Mouse (Mus musculus) forebrain, embryonic 13.5 days (tissue): ENCODE results near the gene Fam240a. TPM values are rescaled to one million over a fixed set of nuclear protein-coding genes. Genes with fewer than 3 reads are reported as not detected.

ENCODE experiments used
- ATAC-seq: fragments of 200-750 bp; cut with Nextera tagmentation; 2 replicates; pipeline ENCODE4 v1.8.0; 2017
- H3K27ac ChIP-seq: fragments of 300-500 bp; sonication (generic); 2 replicates; pipeline ENCODE4 v1.5.1; 2015; ENCODE audit warnings: inconsistent platforms, mild to moderate bottlenecking, moderate library complexity
- H3K27me3 ChIP-seq: fragments of 300-500 bp; sonication (generic); 2 replicates; pipeline ENCODE4 v1.6.1; 2015; ENCODE audit warnings: mild to moderate bottlenecking, inconsistent platforms
- H3K36me3 ChIP-seq: fragments of 300-500 bp; sonication (generic); 2 replicates; pipeline ENCODE4 v1.6.1; 2015; ENCODE audit warnings: mild to moderate bottlenecking, inconsistent platforms; ENCODE audit not compliant: poor library complexity, severe bottlenecking
- H3K4me1 ChIP-seq: fragments of 300-500 bp; sonication (generic); 2 replicates; pipeline ENCODE4 v1.6.1; 2015; ENCODE audit warnings: inconsistent platforms
- H3K4me2 ChIP-seq: fragments of 300-500 bp; sonication (generic); 2 replicates; pipeline ENCODE4 v1.6.1; 2015; ENCODE audit warnings: inconsistent platforms, mild to moderate bottlenecking, moderate library complexity
- H3K4me3 ChIP-seq: fragments of 300-500 bp; sonication (generic); 2 replicates; pipeline ENCODE4 v1.5.1; 2015; ENCODE audit warnings: mild to moderate bottlenecking, inconsistent platforms
- H3K9ac ChIP-seq: fragments of 300-500 bp; sonication (generic); 2 replicates; pipeline ENCODE4 v1.6.1; 2015; ENCODE audit warnings: mild to moderate bottlenecking, inconsistent platforms
- H3K9me3 ChIP-seq: fragments of 300-500 bp; sonication (generic); replicated peaks from 2 replicates; pipeline ENCODE4 v1.6.1; 2016; ENCODE audit warnings: inconsistent platforms
- WGBS: fragments of 180-500 bp; shearing (Covaris S2); methylation state at CpG from one replicate; pipeline ENCODE4 v1.1.7; 2015; 5-methylcytosine and 5-hydroxymethylcytosine counted together
- polyA plus RNA-seq: library from polyadenylated mRNA; unstranded; fragments of >200 nt; fragmentation: Nextera tagmentation; extraction: Ambion mirVana; gene quantifications from 2 replicates; pipeline ENCODE4 v1.2.1, GENCODE M21; 2015

The Fam240a gene
- polyA plus RNA-seq, 1 experiment from 2014 or later = not detected

DNA sequence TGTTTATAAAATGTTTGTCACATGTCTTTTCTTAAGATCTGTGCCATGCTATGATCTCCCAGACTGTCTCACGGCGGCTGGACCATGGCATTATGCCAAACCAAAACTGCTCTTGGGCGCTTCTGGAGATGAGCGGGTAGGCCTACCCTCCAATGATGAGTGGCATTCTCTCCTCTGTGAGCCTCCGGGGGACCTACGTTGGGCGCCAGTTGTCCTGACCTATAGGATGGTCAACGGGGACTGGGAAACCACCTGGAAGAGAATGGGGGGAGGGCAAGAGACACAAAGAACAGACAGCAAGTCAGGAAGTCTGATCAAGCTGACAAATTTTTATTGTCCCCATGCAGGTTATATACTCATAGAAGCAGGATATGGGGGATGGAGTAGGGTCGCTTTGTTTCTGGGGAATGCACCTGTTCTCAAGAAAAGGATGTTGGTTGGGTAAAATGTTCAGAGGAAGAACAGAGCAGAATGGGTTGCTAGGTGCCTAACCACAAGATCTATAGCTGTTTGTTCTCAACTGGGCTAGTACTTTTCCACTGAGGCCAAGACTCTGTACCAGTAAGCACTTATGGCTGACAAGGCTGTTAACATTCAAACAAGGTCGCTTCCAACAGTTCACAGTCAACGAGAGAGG is 9.3 kb downstream of the Fam240a start:
- no peak overlapping the region for H3K4me2 ChIP-seq
- no peak overlapping the region for H3K9ac ChIP-seq
- H3K27ac ChIP-seq = no peak overlapping the region
- H3K36me3 ChIP-seq = no peaks in the 10 kb centered on the region
- H3K4me1 ChIP-seq = no peaks in the 10 kb centered on the region
- H3K9me3 ChIP-seq = no peaks in the 10 kb centered on the region
- no peak for ATAC-seq
- no peaks in the 10 kb centered on the region; the same call in 1 of the 2 replicates for H3K27me3 ChIP-seq
- WGBS = 94% methylated on average over 11 of the region's 11 CpGs
- no peak overlapping the region for H3K4me3 ChIP-seq

DNA sequence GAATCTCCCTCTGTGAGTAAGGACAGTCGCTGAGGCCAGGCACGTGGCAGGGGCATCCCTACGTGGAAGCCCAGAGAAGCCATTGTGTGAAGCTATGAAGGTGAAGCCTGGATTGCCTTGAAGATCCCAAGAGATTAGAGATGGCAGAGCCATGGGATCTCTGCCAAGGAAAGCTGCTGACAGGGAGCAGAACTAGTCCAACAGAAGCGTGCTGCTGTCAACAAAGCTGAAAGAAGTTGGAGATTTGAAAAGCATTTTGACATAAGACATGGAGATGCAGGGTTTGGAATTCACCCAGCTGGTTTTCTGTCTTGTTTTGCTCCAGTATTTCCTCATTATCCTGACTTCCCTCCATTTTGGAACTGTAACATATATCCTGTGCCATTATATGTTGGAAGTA is 14.4 kb downstream of the Fam240a start:
- H3K4me2 ChIP-seq = no peak overlapping the region
- H3K4me3 ChIP-seq = no peak overlapping the region
- H3K9me3 ChIP-seq = no peaks in the 10 kb centered on the region
- H3K9ac ChIP-seq = no peak overlapping the region
- WGBS = 84% methylated on average over 4 of the region's 4 CpGs
- no peaks in the 10 kb centered on the region; the same call in 1 of the 2 replicates for H3K27me3 ChIP-seq
- H3K4me1 ChIP-seq = no peaks in the 10 kb centered on the region
- no peak overlapping the region for H3K27ac ChIP-seq
- no peak for ATAC-seq
- H3K36me3 ChIP-seq = no peaks in the 10 kb centered on the region

DNA sequence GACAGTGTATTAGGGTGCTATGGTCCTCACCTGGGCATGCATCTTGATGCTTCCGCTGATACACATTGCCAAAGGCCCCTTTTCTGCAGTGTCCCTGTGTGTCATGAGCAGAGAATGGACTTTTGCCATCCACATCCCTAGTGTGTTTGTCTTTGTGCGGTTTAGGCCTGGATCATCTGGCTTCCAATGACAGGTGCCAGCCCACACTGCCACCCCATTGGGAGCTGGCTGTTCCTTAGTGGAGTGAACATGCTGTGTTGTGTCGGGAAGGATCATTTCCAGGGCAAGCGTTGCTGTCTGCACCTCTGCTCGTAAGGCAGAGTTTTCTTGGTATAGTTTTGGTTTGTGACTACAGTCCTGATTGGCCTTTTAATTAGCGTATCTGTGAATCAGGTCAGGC is 15.5 kb downstream of the Fam240a start:
- no peak overlapping the region for H3K4me2 ChIP-seq
- 81% methylated on average over 6 of the region's 6 CpGs for WGBS

DNA sequence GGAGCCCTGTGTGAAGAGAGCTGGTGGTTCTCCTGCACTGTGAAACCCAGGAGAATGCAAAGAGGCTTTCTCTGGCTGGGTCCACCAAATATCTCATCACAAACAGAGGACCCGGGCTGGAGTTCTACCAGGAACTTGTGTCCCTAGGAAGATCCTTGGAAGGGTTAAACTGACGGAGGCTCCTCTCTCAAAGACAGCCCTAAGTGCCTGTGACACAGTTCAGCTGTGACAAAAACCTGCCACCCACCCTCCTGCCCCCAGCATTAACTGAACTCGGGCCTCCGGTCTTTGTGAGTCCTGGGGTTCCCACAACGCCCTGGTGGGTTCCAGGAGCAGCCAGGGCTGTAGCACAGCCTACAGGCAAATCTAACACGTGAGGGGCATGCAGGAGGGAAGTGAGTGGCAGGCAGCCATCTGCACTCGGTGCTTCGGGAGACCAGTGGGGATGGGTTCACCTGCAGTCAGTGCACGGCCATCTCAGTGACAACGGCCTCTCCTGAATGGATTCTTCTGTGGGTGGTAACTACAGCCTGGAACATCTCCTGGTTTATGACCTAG is 17.1 kb downstream of the Fam240a start:
- H3K4me3 ChIP-seq = no peak overlapping the region
- WGBS = 60% methylated on average over 10 of the region's 10 CpGs
- no peaks in the 10 kb centered on the region for H3K36me3 ChIP-seq
- H3K4me1 ChIP-seq = peaks cover 11% of the 10 kb centered on the region; the same call in 1 of the 2 replicates
- H3K27me3 ChIP-seq = no peaks in the 10 kb centered on the region
- H3K9ac ChIP-seq = no peak overlapping the region
- no peak overlapping the region for H3K4me2 ChIP-seq
- no peak for ATAC-seq
- H3K27ac ChIP-seq = no peak overlapping the region
- no peaks in the 10 kb centered on the region for H3K9me3 ChIP-seq

More for the DNA sequence above, 15.5 kb downstream of the Fam240a start:
- no peaks in the 10 kb centered on the region for H3K9me3 ChIP-seq
- H3K4me3 ChIP-seq = no peak overlapping the region
- no peak for ATAC-seq
- no peaks in the 10 kb centered on the region; the same call in 1 of the 2 replicates for H3K27me3 ChIP-seq
- no peak overlapping the region for H3K27ac ChIP-seq
- no peaks in the 10 kb centered on the region for H3K36me3 ChIP-seq
- peaks cover 6% of the 10 kb centered on the region; the same call in 1 of the 2 replicates for H3K4me1 ChIP-seq
- no peak overlapping the region for H3K9ac ChIP-seq

DNA sequence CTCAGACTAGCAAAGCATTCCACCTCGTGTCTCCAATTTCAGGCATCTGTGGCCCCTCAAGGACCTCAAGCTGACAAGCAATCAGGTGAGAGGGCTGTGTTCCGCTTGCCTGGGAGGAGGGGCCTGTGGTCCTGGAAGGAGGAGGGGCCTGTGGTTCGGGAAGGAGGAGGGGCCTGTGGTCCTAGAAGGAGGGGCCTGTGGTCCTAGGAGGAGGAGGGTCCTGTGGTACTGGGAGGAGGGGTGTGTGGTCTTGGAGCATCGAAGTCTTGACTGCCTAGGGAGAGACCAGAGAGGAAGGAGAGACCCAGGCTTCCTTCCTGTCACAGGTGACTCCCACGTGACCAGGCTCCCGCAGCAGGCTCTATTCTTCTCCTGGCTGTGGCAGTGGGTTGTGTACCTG is 20.1 kb downstream of the Fam240a start:
- ATAC-seq = peak; percentile 59
- H3K27ac ChIP-seq = no peak overlapping the region
- peak overlapping the region; percentile 14; the same call in 1 of the 2 replicates for H3K4me3 ChIP-seq
- no peaks in the 10 kb centered on the region for H3K36me3 ChIP-seq
- no peaks in the 10 kb centered on the region for H3K9me3 ChIP-seq
- H3K4me1 ChIP-seq = peaks cover 11% of the 10 kb centered on the region; the same call in 1 of the 2 replicates
- peak overlapping the region; percentile 44 for H3K4me2 ChIP-seq
- no peak overlapping the region for H3K9ac ChIP-seq
- no peaks in the 10 kb centered on the region for H3K27me3 ChIP-seq
- WGBS = 4% methylated on average over 6 of the region's 6 CpGs

DNA sequence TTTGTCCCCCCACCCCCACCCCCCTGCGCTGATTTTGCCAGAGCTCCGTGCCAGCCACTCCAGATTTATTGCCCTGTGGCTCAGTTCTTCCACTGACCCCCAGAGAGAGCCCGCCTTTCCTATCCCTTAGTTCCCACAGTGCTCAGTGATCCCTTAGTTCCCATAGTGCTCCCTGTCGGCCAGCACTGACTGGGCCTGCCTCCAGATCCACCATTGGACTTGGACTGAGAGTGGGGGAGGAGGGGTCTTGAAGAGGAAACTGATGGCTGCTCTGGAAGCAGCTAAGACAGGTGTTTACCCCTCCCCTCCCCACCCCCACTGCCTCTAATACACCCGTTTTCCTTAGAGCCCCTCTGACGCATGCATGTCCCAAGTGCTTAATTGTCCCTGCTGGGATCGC is 20.7 kb downstream of the Fam240a start:
- Histone ChIP-seq H3K4me2 (peak overlapping the region; percentile 44), H3K36me3 (no peaks in the 10 kb centered on the region), H3K9me3 (no peaks in the 10 kb centered on the region), H3K27me3 (no peaks in the 10 kb centered on the region), H3K4me1 (peaks cover 11% of the 10 kb centered on the region; the same call in 1 of the 2 replicates), H3K27ac (no peak overlapping the region), H3K4me3 (peak overlapping the region; percentile 14; the same call in 1 of the 2 replicates), H3K9ac (no peak overlapping the region)
- WGBS = 15% methylated on average over 7 of the region's 7 CpGs
- peak; percentile 42; the same call in 1 of the 2 replicates for ATAC-seq

DNA sequence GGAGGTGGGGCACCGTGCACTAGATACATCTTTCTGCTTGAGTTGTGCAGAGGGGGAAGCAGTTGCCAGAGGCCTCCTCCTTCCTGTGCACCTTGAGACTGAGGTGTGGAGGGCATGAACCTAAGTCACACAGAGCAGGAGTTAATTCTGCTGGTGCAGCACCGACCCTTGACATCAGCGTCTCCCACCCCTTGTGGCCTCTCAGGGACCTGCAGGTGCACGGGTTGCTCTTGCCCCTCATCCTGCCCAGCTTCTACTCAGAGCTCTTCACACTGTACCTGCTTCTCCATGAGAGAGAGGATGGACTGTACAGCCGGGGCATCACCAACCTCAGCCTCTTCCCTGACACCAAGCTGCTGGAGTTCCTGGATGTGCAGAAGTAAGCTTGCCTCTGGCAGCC is 21.2 kb downstream of the Fam240a start:
- no peak for ATAC-seq
- Histone ChIP-seq H3K4me3 (no peak overlapping the region), H3K4me1 (peaks cover 11% of the 10 kb centered on the region; the same call in 1 of the 2 replicates), H3K27ac (no peak overlapping the region), H3K4me2 (no peak overlapping the region), H3K9ac (no peak overlapping the region), H3K27me3 (no peaks in the 10 kb centered on the region), H3K36me3 (no peaks in the 10 kb centered on the region), H3K9me3 (no peaks in the 10 kb centered on the region)
- WGBS = 57% methylated on average over 5 of the region's 5 CpGs

DNA sequence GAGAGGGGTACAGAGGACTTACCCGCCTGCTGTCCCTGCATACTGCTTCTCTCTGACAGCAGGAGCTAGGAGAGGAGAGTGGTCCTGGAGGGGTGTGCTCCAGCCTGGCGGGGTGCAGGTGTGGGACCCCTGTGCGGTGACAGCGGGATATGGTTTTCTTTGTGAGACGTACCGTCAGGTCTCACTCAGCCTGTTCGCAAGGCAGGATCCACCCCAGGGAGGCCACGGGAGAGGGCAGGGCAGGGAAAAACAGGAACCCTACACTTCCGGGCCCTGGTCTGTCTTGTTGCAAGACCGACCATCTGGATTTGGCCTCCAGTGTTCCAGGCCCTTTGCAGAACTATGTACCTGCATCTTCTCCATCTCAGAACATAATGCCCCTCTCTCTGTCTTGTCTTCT is 23.2 kb downstream of the Fam240a start:
- Histone ChIP-seq H3K4me1 (peaks cover 11% of the 10 kb centered on the region; the same call in 1 of the 2 replicates), H3K9me3 (no peaks in the 10 kb centered on the region), H3K27me3 (no peaks in the 10 kb centered on the region), H3K4me3 (no peak overlapping the region), H3K4me2 (no peak overlapping the region), H3K9ac (no peak overlapping the region), H3K36me3 (no peaks in the 10 kb centered on the region), H3K27ac (no peak overlapping the region)
- WGBS = 71% methylated on average over 10 of the region's 10 CpGs
- no peak for ATAC-seq

DNA sequence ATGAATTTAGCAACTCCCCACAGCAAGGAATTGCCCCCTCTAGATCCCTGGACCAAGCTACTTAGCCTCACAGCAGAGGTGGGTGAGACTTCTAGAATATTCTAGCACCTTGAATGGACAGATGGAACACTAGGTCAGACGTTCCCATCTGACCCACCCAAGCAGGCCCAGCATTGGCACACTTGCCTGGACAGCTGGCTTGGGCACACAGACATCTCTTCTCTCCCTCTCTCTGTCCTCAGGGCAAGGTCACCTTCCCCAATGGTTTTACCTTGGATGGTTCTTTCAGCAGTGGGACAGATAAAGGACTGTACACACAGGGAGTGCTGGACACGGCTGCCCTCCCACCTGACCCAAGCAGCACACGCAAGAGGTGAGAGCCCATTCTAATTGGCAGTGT is 24.1 kb downstream of the Fam240a start:
- H3K4me3 ChIP-seq = no peak overlapping the region
- H3K9ac ChIP-seq = no peak overlapping the region
- no peaks in the 10 kb centered on the region for H3K9me3 ChIP-seq
- H3K27me3 ChIP-seq = no peaks in the 10 kb centered on the region
- no peak overlapping the region for H3K27ac ChIP-seq
- H3K36me3 ChIP-seq = no peaks in the 10 kb centered on the region
- whole genome bisulfite sequencing = 92% methylated on average over 3 of the region's 3 CpGs
- no peak for ATAC-seq
- H3K4me1 ChIP-seq = peaks cover 11% of the 10 kb centered on the region; the same call in 1 of the 2 replicates
- no peak overlapping the region for H3K4me2 ChIP-seq

DNA sequence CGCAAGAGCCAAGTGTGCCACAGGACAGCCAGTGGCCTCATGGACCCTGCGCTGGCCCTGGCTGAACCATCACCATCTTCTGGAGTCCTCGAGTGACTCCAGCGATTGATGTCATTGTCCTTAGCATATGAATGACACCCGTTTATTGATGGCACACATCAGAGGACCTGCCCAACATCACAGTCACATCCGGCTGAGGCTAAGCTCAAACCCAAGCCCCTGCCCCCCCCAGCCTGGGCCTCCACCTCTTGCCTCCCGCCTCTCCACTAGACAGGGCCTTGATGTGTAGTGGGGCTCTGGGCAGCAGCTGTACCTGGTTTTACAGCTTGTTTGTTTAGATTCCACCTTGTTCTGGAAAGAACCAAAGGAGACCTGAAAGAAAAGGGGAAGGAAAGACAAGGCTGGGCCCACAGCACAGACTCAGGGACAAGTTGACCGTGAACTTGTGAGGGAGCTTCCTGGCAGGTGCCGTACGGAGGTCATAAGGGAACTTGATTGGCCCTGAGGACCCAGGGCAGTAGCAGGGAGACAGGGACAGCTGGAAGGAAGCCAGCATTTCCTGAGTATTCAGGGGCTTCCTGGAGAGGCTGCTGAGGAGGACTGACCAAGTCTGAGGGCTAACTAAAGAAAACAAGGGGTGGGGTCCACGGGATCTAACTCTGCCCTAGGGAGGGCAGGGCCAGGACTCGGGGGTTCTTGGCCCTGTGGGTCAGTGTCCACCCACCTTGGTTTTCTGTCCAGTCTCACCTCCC is 25.4 kb downstream of the Fam240a start:
- H3K4me3 ChIP-seq = no peak overlapping the region
- H3K9me3 ChIP-seq = no peaks in the 10 kb centered on the region
- ATAC-seq = no peak
- H3K36me3 ChIP-seq = no peaks in the 10 kb centered on the region
- no peaks in the 10 kb centered on the region for H3K27me3 ChIP-seq
- peaks cover 6% of the 10 kb centered on the region; the same call in 1 of the 2 replicates for H3K4me1 ChIP-seq
- no peak overlapping the region for H3K4me2 ChIP-seq
- H3K9ac ChIP-seq = no peak overlapping the region
- WGBS = 82% methylated on average over 12 of the region's 12 CpGs
- H3K27ac ChIP-seq = no peak overlapping the region

DNA sequence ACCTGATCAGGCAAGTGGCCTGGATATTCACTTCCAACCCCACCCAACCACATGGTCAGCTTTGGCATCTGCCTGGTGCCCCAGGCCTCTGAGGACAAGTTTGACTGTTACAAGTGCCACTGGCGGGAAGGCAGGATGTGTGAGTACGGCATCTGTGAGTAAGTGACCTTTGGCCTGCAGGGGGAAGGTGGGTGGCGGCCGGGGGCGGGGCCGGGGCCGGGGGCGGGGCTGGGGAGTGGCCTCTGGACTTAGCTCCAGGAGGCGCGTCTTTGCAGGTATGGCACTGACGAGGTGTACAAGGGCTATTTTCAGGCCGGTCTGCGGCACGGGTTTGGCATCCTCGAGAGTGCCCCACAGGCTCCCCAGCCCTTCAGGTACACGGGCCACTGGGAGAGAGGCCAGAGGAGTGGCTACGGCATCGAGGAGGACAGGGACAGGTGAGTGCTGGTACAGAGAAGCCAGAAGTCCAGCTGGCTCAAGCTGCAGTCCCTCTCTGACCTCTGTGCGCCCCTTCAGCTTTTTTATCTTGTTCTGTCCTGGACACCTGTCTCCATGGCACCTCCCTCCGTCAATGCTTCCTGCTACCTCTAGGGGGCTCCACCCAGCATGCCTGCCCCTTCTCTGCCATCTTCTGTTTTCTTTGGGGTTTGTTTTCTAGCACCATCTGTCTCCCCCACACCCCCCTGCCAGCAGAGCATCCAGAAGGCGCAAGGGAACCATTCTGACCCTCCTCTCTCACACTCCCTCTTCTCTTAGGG is 26.5 kb downstream of the Fam240a start:
- Histone ChIP-seq H3K36me3 (no peaks in the 10 kb centered on the region), H3K4me1 (no peaks in the 10 kb centered on the region), H3K27me3 (no peaks in the 10 kb centered on the region), H3K9ac (no peak overlapping the region), H3K4me2 (no peak overlapping the region), H3K27ac (no peak overlapping the region), H3K4me3 (no peak overlapping the region), H3K9me3 (no peaks in the 10 kb centered on the region)
- ATAC-seq = no peak
- 13% methylated on average over 21 of the region's 21 CpGs for WGBS

DNA sequence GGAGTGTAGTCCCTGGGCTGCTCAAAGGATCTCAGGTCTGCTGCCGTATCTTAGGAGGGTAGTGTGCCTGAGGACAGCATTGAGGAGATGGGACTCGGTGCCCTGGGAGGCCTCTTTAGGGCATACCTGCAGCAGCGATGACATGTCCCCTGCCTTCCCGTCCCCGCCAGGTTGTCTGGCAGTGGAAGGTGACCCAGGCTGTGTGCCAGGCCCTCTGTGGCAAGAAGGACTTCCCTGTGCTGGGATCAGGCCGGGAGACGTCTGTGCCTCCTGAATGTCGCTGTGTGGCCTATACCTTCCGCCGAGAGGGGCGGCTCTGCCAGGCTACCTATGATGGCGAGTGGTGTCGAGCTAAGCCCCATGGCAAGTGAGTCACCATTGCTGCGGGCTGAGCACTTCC is 27.7 kb downstream of the Fam240a start:
- no peaks in the 10 kb centered on the region for H3K9me3 ChIP-seq
- no peak overlapping the region for H3K9ac ChIP-seq
- no peak overlapping the region for H3K4me2 ChIP-seq
- H3K36me3 ChIP-seq = no peaks in the 10 kb centered on the region
- no peak for ATAC-seq
- 90% methylated on average over 14 of the region's 14 CpGs for WGBS
- no peak overlapping the region for H3K27ac ChIP-seq
- no peaks in the 10 kb centered on the region for H3K27me3 ChIP-seq
- no peaks in the 10 kb centered on the region for H3K4me1 ChIP-seq
- no peak overlapping the region for H3K4me3 ChIP-seq
